Mouse (Mus musculus) spleen, adult 2 months (tissue): ENCODE data around the gene Cntnap5a.

Experiments
- CTCF ChIP-seq: fragments of 200-500 bp; IDR thresholded peaks from 2 replicates; pipeline ENCODE4 v1.5.1; 2011; ENCODE audit warnings: mild to moderate bottlenecking, inconsistent platforms; ENCODE audit not compliant: insufficient read depth, insufficient read length, insufficient replicate concordance; ENCODE audit errors: extremely low read depth
- POLR2A ChIP-seq: fragments of 200-500 bp; IDR thresholded peaks from 2 replicates; pipeline ENCODE4 v1.6.1; 2011; ENCODE audit warnings: low read depth, low read length, inconsistent platforms

GRCm38 (mm10) chr1:116107010-116107723 lies 422.6 kb downstream of the Cntnap5a start:
- TF ChIP-seq CTCF (no peak), POLR2A (no peak)
